Mouse (Mus musculus) spleen, adult 18-20 months (tissue): ENCODE results near the gene Atg10.

Experiments used
- DNase-seq, 2 experiments: peaks; one replicate each; pipeline ENCODE4 v3.0.0; 2022; ENCODE audit warnings: mixed read lengths in 2 of 2

The Atg10 gene

DNA sequence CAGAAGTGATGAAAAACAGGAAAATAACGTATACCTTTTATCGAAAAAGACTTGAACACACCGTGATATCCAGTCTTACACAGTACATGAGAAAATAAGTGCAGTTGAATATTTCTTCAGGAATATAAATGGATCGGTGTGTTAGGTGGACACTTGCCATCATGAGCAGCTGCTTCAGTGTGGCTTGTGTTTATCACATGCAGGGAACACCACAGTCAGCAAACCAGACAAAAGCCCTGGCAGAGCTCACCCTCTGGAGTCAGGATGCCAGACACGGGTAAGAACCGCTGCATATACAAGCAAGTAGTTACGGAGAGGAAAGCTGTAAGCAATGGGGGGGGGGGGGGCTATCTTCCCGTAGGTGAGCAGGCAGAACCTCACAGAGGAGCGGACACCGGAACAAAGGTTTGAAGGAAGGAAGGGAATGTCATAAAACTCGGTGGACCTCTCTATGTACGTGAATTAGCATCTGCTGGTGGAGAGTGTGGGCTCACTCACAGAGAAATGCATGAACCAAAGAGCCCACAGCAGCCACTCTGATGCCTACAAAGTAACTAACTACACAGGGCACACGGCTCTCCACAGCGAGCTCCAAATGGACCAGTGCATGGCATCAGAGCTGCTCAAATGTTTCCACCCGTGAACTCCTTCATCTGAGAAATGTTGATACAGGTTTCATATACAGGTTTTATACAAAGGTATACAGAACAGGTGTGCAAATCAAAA lies 51.8 kb downstream of the Atg10 start:
- DNase-seq, result no peak

DNA sequence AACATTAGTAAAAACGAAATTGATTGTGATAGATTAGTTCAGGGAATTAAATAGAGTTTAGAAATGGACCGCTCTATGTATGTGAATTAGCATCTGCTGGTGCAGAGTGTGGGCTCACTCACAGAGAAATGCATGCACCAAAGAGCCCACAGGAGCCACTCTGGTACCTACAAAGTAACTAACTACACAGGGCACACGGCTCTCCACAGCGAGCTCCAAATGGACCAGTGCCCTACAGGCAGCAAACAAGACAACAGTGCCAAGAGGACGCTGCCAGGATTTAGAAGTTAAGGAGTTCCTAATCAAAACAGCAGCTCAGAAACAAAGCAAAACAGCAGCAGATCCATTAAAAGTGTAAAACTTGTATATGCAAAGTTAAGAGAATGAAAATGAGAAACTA lies 52.6 kb downstream of the Atg10 start:
- no peak for DNase-seq

DNA sequence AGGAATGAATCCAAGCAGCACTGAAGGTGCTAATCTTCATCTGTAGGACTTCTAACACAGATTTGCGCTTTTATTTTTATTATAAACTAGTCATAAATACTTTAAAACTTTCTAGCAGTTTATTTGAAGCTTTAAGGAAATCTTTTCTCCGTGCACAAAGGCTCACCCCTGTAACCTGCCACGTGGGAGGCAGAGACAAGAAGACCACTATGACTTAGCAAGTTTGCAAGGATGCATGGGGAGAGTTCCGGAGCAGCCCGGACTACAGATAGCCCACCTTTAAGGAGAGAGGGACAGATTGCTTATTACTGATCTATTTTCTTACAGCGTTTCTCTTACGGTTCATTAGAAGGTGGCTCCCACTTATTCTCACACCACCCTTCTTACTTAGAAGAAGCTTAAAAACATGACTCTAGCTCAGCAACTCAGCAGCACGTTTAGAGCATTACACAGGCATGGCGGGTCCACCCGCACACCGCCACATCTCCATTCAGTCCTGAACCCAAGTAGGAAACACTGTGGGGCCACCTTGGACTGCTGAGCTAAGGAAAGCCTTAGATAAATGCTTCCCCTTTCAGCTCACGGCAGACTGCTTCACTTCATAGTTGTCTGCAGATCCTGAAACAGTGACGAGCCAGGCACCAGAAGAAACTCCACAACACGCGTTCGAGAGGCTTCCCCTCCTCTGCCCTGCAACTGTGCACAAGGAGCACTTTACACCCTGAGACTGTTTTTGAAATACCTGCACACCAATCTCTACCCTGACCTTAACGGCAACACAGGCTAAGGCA lies 54.0 kb downstream of the Atg10 start:
- no peak for DNase-seq

DNA sequence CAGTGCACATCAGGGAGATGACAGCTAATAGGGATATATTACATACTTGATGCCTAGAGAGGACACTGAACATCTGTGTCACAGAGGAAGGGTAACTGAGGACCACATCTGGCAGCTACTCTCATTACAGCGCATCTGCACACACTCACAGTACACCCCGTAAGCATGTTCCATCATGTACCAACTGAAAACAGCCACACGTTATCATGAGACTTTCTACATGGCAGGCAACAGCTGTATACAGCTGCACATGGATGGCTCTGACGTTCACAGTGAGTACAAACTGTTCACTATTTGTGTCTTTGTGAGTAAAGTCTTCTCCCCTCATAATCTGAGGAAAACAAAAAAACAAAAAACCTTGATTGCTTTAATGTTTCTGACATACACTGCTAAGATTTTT lies 55.3 kb downstream of the Atg10 start:
- no peak for DNase-seq

DNA sequence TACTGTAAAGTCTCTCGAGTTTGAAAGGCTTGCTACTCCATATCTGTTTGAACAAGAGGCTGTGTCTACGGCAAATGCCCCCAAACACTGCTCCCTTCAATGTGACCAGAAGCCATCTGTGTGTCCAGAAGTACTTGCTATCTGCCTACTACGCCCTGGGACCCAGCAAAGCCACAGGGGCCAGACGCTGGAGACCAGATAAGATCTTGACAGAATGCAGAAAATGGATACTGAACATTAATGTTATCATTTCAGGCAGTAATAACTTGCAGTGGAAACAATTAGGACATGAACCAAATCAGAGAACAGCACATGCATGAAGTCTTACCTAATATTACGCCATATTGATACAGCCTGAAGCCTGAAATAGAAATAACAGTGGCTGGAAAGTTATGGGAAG lies 56.2 kb downstream of the Atg10 start:
- no peak for DNase-seq

DNA sequence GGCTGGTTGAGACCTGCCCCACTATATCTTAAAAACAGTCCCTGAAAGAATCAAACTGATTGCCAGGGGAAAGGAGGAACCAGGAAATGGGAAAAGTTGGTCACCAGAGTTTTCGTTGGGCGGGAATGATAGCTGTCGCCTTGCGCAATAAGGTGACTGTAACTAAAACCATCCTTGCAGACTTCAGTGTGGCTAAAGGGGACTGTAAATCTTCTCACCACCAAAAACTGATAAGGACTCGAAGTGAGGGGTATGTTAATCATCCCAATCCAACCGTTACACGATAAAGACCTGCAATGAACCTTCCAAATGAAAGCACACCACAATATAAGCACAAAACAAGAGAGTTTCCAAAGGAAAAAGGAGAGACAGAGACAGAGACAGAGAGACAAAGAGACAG lies 57.5 kb downstream of the Atg10 start:
- DNase-seq, result no peak

DNA sequence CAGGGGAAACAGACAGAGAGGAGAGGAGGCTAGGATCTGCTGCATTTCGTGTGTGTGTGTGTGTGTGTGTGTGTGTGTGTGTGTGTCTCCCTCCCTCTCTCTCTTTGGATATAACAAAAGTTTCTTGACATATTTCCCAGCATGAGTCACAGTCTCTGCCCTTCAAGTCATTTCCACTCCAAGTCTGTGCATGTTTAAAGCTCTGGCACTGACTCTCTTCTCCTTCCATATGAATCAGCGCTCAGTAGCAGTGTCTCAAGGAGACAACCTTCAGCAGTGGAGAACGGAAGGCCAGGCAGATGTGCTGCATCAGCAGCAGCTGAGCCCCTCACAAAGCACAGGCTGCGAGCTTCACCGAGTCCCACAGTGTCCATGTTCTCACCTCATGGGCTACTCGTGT lies 58.6 kb downstream of the Atg10 start:
- no peak for DNase-seq

DNA sequence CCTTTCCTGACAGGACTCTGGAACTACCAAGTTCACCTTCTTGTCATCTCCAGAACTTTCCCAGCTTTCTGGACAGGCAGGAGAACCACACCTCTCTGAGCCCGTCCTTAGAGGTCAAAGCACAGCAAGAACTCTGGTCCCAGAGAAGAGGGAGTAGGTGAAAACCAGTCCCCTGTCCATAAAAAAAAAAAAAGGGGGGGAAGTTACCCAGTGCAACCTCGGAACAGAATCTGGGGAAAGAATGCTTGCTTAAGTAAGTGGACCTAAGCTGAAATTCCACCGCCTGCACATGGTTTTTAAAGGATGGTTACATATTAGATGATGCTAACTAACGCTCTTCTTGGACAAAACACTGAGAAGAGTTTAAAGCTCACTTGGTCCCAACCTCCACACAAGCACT lies 60.5 kb downstream of the Atg10 start:
- DNase-seq, result no peak

DNA sequence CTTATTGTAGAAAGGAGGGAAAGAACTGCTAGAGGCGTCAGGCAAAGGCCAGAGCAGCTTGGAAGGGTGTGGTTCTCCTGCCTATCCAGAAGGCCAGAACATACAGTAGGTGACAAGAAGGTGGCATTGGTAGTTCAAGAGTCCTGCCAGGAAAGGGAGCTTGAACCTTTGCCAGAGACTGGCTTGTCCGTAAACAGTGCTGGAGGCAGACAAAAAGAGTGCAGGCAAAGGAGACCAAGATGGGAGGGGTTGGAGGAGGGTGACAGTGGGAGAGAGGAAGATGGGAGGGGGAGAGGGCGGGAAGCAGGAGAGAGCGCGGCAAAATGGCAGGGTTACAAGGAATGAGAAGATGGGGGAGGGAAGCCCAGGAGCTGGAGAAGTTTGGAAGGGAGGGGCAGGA lies 61.3 kb downstream of the Atg10 start:
- no peak for DNase-seq

DNA sequence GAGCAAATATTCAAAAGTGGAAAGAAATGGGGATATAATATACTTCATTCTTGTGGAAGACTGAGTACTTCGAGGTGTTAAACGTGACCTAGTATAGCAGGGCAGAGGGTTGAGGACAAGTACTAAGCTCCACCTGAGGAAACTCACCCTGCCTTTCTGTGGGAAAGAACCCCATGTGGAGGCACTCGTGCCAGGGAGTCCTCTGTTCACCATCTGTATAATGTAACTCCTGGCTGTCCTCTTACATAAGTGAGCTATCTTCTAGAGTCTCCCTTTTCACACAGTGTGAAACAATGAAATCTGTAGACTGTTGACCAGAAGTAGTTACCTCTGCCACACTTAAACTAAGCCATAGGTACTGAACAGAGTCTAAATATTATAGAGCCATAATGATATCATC lies 63.2 kb downstream of the Atg10 start:
- no peak for DNase-seq

DNA sequence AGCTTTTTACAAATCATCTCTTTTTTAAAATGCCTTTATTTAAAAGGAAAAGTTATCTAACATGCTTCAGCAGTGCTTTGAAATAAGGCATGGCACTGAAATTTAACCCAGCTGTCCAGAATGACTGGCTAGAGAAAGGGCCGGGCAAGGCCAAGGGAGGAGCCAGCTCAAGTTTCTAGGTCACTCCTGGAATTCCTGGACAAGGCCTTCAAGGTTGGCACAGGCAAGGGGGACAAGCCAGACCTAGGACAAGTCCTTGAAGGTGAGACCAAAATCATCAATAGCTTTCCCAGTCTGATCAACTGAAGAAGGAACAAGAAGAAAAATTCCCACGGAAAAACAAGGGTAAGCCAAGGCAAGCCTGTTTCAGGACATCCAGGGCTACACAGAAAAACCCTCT lies 63.9 kb downstream of the Atg10 start:
- no peak for DNase-seq

DNA sequence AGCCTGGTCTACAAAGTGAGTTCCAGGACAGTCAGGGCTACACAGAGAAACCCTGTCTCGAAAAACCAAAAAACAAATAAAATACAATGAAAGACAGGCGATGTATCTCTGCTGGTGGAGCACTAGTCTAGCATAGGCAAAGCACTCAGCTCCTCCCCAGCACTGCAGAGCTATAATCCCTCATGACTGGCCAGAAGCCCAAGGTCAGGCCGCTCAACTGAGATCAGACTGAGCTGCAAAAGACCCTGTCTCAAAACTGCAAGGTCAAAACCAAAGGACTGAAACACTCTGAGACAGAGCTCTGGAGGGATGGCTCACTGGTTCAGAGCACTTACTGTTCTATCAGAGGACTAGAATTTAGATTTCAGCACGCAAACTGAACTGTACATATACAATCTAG lies 65.8 kb downstream of the Atg10 start:
- DNase-seq, result no peak

DNA sequence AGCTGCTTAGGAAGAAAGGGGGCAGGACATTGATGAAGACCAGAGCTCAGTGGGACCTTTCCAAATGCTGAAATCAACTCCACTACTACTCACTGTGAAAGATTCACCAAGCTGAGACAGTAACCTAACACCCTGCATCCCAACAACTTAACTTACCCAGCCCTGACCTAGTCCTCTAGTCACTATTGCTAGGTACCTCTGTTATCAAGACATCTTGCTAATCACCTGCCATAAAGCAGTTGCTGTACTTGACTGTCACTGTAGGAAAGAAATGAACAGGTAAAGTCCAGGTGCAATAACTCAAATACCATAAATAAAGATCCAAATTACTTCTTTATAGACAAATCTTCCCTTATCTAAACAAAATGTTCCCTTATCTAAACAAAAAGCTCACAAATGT lies 66.3 kb downstream of the Atg10 start:
- DNase-seq, result no peak

DNA sequence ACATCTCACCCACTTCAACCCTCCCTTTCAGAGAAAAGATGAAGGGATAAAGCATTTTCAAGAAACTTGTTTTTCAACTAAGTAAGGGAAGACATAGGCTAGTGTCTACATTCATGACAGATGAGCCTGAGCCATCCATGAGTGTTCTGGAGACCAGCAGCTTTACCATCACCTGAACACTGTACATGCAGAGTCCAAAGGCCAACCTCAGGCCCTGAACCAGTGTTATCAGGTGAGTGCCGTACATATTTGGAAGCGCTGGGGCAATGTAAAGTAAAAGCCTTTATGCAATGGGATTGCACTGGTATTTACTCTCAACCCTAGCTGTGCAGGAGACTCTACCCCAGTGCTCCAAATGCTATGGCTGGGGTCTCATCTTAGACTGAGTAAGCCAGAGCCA lies 66.8 kb downstream of the Atg10 start:
- DNase-seq, result no peak

DNA sequence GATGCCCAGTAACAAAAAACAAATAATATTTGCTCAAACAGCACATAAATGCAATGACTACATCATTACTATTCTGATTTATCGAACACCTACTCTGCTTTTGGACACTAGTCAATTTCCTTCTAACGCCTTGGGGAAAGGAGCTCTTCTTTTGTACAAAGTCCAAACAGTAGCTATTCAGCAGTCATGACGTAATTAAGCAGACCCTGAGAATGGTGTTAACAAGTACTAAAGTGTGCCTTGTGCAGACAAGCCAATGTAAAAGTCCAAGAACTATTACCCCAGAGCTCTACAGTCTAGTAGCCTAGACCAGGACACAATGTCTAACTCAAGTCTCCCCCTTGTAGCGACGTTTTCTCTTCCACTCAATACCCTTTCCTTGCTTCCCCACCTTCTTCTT lies 67.5 kb downstream of the Atg10 start:
- DNase-seq, result no peak

DNA sequence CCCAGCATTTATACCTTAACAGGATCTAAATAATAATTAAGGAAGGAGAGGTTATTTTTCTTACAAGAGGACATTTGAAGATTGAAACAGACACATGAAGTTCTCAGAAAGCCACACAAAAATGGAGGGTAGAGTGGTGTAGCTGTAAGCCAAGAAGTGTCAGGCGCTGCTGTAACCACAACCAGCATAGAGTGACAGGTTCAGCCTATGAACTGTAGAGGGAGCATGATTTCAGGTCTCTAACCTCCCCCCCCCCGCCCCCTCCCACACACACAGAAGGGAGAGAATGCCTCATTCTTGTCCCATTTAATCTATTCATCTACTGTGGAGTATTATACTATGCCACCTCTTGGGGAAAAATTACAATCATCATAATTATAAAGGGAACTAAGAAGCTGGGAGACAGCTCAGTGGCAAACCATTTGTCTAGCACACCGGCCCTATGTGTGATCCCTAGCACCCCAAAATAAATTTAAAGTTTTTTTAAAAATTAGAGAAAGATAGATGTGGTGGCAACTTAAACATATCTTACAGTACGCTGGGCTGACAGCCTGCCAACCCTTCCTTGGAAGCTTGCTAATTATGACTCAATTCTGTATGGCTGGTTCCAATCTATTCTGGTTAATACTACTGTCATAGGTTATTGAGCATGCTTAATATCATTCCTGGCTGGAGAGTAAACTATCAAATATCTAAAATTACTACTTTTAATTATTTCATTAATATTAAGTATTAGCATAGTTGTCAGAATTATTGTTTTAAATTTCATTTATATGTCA lies 68.2 kb downstream of the Atg10 start:
- no peak for DNase-seq

DNA sequence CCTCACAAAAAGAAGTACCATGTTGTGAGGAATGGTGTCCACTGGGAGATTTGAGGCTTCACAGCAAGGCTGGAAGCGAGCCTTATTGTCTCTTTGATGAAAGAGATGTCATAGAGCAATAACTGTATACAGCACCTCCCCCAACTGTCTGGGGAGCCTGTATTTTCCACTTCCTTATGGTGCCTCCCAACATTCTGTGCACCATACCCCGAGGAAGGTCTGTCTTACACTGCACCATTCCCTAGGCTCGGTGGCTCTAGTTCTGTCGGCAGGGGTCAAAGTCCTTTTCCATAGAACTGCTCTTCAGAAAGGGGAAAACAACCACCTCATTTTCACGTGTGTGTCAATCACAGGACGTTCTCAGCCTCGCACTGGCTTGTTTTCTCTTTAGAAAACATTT lies 69.1 kb downstream of the Atg10 start:
- no peak for DNase-seq

DNA sequence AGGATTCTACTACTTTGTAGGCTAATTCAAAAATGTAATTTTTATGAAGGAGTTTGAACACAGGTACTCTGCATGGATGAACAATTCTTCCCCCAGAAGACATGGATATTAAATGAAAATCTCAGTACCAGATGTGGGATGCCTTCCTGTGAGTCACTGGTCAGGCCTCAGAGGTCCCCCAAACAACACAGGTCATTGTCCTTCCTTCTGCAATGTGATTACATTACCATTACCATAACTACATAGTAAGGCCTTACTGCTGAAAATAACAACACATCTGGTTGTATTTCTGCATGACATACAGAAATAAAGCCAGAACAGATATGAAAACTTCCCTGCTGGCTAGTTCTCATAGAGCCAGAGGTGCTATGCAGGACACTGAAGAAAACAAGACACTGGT lies 87.4 kb downstream of the Atg10 start:
- DNase-seq, result no peak

DNA sequence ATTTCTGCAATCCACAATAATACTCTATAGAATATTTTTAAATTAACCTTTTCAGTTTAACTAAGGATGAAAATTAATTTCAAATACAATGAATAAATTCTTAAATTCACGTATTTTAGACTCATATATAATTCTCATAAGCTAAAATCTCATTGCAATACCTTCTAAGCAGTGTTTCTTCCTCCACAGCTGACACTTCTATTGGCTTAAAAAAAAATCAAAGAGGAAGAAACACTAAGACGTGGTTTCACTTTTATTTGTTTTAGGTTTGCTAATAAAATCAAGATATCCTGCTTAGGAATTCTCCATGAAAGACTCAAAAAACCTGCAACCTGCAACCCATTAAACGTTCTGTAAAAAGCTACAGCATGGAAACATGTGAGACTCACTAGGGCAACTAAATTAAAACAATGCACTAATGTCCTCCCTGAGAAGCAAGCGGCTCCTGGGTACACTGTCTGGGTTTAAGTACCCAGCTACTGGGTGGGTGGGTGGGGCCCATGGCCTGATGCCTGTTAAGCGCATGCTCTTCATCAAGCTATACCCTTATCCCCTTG lies 90.4 kb downstream of the Atg10 start:
- DNase-seq, result no peak

DNA sequence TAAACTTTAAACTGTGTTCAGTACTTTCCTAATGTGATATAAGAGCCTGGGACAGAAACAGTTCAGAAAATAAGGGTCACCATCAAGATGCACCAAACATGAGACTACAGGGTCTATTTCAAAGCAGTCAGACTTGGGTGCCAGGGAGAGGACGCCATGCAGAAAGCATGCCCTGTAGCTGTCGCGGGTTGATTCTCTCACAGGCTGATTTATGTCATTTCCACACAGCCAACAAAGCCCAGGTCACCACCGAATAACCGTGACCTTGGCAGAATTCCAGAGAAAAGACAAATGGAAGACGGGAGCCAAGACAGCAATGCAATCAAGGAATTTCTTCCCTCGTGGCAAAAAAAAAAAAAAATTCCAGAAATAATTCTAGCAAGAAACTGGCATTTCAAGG lies 94.7 kb downstream of the Atg10 start:
- DNase-seq, result no peak

DNA sequence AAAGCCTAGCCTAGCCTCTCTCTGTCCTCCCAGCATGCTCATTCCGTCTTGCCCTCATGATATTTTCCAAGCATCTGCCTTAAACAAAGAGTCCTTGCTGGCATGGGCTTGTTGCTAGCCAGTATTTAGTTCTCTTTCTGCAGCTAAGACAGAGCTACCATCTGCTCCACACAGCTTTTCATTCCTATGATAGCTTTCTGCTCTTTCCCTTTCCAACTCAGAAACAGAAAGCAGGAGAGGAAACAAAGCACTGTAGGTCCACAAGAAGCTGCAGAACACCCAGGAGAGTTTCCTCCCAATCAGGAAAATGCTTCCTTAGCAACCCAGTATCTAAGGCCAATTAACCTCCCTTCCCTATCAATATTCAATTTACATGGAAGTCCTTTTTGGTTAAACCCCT lies 95.2 kb downstream of the Atg10 start:
- DNase-seq, result no peak

DNA sequence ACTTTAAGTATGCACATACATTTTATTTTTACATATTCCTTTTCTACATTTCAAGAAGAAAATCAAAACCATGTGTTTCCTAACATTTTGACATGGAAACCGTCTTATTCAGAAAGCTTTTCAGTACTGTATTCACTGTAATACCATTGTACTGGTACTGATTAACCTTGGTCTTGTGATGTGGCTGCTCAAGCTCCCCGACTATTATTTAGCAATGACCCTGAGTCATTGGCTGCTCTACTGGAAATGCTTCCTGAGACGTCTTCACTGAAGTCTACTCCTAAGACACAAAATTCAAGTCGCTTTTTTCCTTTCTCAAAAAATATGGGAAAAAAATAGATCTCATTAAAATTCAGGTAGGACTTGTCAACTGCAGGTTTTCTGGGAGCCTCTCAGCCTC lies 105.6 kb downstream of the Atg10 start:
- DNase-seq, result no peak

DNA sequence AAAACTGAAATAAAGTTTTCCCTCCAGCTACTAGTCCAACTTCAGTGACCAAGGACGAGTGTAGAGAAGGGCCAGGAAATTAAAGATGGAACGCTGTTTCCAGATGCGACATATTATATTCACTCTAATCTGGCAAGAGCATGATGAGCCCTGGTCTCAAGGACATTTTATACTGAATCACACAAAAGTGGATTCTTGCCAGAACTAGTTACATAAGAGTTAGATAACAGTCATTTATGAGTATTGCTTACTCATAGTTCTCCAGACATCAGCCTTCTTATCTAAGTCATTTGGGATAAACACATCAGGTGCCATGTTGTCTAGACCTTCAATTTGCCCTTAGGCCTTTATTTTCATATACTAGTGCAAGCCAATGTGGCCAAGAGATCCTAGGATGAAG lies 108.9 kb downstream of the Atg10 start:
- DNase-seq, result no peak
